Mouse (Mus musculus): ENCODE measurements around the gene Slc25a34. TPM values are rescaled to one million over a fixed set of nuclear protein-coding genes. Genes with fewer than 3 reads are reported as not detected.

The Slc25a34 gene
- polyA plus RNA-seq, 1 experiment: 2.9 TPM

DNA sequence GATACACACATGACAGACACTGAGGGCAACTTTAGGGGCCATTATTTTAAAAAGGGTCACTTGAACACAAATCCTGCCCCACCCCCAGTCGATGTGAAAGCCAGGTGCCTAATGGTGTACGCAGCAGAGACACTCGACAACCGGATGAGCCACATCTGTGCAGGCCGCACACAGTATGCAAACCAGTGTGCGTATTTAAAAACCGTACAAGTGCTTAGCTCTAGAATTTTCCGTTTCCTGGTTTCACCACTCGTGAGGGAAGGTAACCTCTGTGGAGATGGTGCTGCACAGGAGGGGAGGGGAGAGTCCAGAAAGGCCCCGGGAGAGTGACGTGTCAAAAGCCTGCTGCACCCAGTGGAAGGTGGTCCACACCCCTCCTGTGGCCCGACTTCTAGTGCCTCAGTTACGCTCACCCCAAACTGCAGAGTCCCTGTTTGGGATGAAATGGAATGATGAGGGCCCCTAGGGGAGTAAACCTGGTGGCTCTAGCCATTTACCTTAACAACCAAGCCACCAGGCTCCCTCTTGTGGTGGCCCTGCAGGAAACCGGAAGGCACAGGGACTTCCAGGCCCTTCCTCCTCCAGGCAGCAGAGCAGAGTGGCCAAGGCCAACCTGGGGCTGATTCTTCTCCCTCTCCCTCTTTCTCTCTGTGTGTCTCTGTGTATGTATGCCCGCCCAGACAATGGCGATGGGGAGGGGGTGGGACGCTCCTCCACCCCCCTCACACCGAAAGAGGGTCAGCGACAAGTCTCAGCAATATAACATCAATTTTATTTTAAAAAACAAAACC is 1.6 kb upstream of the Slc25a34 start:
- no peak overlapping the region for H3K27ac ChIP-seq (ENCODE audit: control insufficient read depth, insufficient read depth, low read depth, low read length)
- peaks cover 11% of the 10 kb centered on the region for H3K4me1 ChIP-seq (ENCODE audit: control insufficient read depth, insufficient read depth, low read length)
- no peak; the same call in 1 of the 2 replicates for TF ChIP-seq CTCF (IDR thresholded peaks at IDR 0.05; ENCODE audit: control insufficient read depth, insufficient read depth, insufficient replicate concordance, low read depth, low read length)
- H3K4me3 ChIP-seq (ENCODE audit: control insufficient read depth, low read depth, low read length): no peak overlapping the region
- H3K27me3 ChIP-seq (ENCODE audit: control insufficient read depth, insufficient read depth, low read length): no peaks in the 10 kb centered on the region
- no peaks in the 10 kb centered on the region; the same call in 1 of the 2 replicates for H3K36me3 ChIP-seq (ENCODE audit: control insufficient read depth, insufficient read depth, low read length)

DNA sequence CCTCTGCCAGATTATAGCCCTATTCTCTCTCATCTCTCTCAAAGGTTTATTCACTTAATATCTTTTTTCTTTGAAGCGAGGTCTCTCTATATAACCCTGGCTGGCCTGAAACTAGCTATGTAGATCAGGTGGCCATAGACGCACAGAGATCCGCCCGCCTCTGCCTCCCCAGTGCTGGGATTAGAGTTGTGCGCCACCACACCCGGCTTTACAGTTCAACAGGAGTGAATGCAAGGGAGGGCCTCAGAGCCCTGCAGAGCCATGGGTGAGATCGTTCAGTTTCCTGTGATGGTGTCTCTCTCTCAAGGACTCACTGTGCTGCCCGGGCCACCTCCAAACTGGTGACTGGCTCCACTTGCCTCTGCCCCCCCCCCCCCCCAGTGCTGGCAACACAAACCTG is 513 bp upstream of the Slc25a34 start:
- no peaks in the 10 kb centered on the region; the same call in 1 of the 2 replicates for H3K36me3 ChIP-seq (ENCODE audit: control insufficient read depth, insufficient read depth, low read length)
- H3K27ac ChIP-seq (ENCODE audit: control insufficient read depth, insufficient read depth, low read depth, low read length): 0 out of 2 replicates have a peak overlapping the region, but pooled peaks have one; percentile 3
- peaks cover 11% of the 10 kb centered on the region for H3K4me1 ChIP-seq (ENCODE audit: control insufficient read depth, insufficient read depth, low read length)
- TF ChIP-seq CTCF (IDR thresholded peaks at IDR 0.05; ENCODE audit: control insufficient read depth, insufficient read depth, insufficient replicate concordance, low read depth, low read length): no peak
- no peak for TF ChIP-seq POLR2A (IDR thresholded peaks at IDR 0.05; ENCODE audit: control insufficient read depth, low read depth, low read length)
- no peak overlapping the region for H3K4me3 ChIP-seq (ENCODE audit: control insufficient read depth, low read depth, low read length)
- H3K27me3 ChIP-seq (ENCODE audit: control insufficient read depth, insufficient read depth, low read length): no peaks in the 10 kb centered on the region

DNA sequence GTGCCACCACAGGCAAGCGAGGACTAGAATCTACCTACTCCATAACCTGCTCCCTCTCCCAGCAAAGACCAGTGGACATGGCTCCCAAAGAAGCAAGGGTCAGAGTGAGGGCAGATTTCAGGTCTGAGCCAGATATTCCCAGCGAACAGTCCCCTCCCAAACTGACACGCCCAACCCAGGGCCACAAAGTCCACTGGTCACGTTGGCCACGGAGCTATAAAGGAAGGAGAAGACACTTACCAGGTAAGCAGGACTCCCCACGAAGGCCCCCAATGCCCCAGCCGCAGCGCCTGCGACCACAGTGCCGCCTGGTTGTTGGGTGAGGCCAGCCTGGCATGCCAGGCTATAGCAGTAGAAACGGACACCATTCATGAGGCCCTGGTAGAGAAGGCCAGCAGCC is 584 bp downstream of the Slc25a34 start:
- Histone ChIP-seq H3K4me1 (ENCODE audit: control insufficient read depth, insufficient read depth, low read length) (peaks cover 8% of the 10 kb centered on the region), H3K27me3 (ENCODE audit: control insufficient read depth, insufficient read depth, low read length) (no peaks in the 10 kb centered on the region), H3K36me3 (ENCODE audit: control insufficient read depth, insufficient read depth, low read length) (no peaks in the 10 kb centered on the region), H3K4me3 (ENCODE audit: control insufficient read depth, low read depth, low read length) (peak overlapping the region; percentile 20), H3K27ac (ENCODE audit: control insufficient read depth, insufficient read depth, low read depth, low read length) (peak overlapping the region; percentile 63; the same call in 1 of the 2 replicates)
- TF ChIP-seq CTCF (IDR thresholded peaks at IDR 0.05; ENCODE audit: control insufficient read depth, insufficient read depth, insufficient replicate concordance, low read depth, low read length): no peak
- no peak for TF ChIP-seq POLR2A (IDR thresholded peaks at IDR 0.05; ENCODE audit: control insufficient read depth, low read depth, low read length)

DNA sequence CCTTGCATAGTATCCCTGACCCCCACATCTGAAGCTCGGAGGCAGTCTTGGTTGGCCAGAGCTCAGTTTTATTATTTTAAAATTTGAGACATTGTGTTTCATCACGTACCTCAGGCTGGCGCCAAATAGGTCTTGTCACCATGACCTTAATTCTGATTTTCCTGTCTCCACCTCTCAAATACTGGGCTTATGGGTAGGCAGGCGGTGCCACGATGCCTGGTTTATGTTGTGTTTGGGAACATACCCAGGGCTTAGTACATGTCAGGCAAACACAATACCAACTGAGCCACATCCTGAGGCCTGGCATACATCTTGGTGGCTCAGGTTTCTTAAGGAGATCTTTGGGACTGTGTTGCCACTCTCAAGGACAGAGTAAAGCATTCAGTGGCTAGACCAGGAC is 1.0 kb downstream of the Slc25a34 start:
- TF ChIP-seq CTCF (IDR thresholded peaks at IDR 0.05; ENCODE audit: control insufficient read depth, insufficient read depth, insufficient replicate concordance, low read depth, low read length) (no peak), POLR2A (IDR thresholded peaks at IDR 0.05; ENCODE audit: control insufficient read depth, low read depth, low read length) (no peak)
- H3K4me3 ChIP-seq (ENCODE audit: control insufficient read depth, low read depth, low read length): 0 out of 2 replicates have a peak overlapping the region, but pooled peaks have one; percentile 20
- H3K36me3 ChIP-seq (ENCODE audit: control insufficient read depth, insufficient read depth, low read length): no peaks in the 10 kb centered on the region
- no peak overlapping the region for H3K27ac ChIP-seq (ENCODE audit: control insufficient read depth, insufficient read depth, low read depth, low read length)
- H3K4me1 ChIP-seq (ENCODE audit: control insufficient read depth, insufficient read depth, low read length): peaks cover 10% of the 10 kb centered on the region
- H3K27me3 ChIP-seq (ENCODE audit: control insufficient read depth, insufficient read depth, low read length): no peaks in the 10 kb centered on the region

DNA sequence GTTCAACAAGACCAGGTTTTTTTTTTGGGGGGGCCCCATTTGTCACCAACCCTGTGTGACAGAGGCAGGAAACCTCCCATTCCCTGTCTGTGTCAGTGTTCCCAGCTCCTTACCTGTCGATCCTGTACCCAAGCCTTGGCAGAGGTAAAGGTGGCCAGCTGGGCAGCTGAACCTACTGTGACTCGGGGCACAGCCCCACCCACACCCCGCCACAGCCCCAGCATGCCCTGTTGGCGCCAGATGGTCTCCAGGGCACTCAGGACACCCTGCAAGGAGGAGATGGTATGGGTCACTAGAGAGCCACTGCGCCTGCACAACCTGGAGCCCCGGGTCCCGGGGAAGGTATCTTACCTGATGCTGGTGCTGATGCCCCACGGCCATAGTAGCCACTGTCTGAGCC is 1.5 kb downstream of the Slc25a34 start:
- Histone ChIP-seq H3K36me3 (ENCODE audit: control insufficient read depth, insufficient read depth, low read length) (no peaks in the 10 kb centered on the region), H3K27me3 (ENCODE audit: control insufficient read depth, insufficient read depth, low read length) (no peaks in the 10 kb centered on the region), H3K4me1 (ENCODE audit: control insufficient read depth, insufficient read depth, low read length) (peaks cover 14% of the 10 kb centered on the region), H3K27ac (ENCODE audit: control insufficient read depth, insufficient read depth, low read depth, low read length) (no peak overlapping the region), H3K4me3 (ENCODE audit: control insufficient read depth, low read depth, low read length) (no peak overlapping the region)
- no peak for TF ChIP-seq CTCF (IDR thresholded peaks at IDR 0.05; ENCODE audit: control insufficient read depth, insufficient read depth, insufficient replicate concordance, low read depth, low read length)
- no peak for TF ChIP-seq POLR2A (IDR thresholded peaks at IDR 0.05; ENCODE audit: control insufficient read depth, low read depth, low read length)

DNA sequence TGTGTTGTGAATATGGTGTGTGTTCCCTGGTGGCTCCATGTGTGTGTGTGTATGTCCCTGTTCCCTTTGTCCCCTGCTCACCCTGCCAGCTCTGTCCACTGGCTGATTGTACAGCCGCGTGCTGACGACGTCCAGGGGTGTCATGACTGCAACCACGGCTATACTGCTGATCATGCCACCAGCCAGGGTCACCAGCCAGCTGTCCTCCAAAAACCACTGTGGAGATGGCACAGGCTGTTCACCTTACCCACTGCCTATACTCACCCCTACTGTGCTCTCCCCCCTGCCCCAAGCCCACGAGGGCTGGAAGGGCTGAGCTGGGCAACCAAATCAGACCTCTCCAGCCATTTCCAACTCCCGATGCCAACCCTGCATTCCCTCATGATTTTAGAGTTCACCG is 2.3 kb downstream of the Slc25a34 start:
- Histone ChIP-seq H3K27ac (ENCODE audit: control insufficient read depth, insufficient read depth, low read depth, low read length) (no peak overlapping the region), H3K4me1 (ENCODE audit: control insufficient read depth, insufficient read depth, low read length) (peaks cover 14% of the 10 kb centered on the region), H3K36me3 (ENCODE audit: control insufficient read depth, insufficient read depth, low read length) (no peaks in the 10 kb centered on the region), H3K4me3 (ENCODE audit: control insufficient read depth, low read depth, low read length) (no peak overlapping the region), H3K27me3 (ENCODE audit: control insufficient read depth, insufficient read depth, low read length) (no peaks in the 10 kb centered on the region)
- TF ChIP-seq POLR2A (IDR thresholded peaks at IDR 0.05; ENCODE audit: control insufficient read depth, low read depth, low read length): no peak
- no peak for TF ChIP-seq CTCF (IDR thresholded peaks at IDR 0.05; ENCODE audit: control insufficient read depth, insufficient read depth, insufficient replicate concordance, low read depth, low read length)

DNA sequence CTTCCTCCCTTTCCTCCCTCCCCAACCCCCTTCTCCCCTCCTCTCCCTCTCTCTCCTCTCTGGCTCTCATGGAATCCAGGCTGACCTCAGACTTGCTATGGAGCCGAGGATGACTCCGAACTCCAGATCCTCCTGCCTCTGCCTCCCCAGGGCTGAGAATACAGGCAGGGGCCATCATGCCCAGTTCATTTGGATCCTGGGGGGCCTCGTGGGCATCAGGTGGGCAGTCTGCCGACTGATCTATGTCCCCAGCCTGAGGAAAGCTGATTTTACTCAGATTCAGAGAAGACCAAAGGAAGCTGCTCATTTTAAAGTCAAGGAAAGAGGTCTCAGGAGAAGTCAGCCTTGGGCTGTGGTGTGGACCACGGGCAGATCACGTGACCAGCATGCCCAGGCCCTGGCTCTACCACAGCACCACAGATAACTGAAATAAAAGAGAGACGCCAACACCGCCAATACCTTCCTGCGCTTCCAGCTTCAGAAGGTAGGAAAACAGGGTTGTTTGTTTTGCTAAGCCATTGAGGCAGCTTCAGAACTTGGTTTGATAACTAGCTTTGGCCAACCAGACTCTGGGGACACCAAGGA is 4.2 kb downstream of the Slc25a34 start:
- no peaks in the 10 kb centered on the region for H3K27me3 ChIP-seq (ENCODE audit: control insufficient read depth, insufficient read depth, low read length)
- TF ChIP-seq POLR2A (IDR thresholded peaks at IDR 0.05; ENCODE audit: control insufficient read depth, low read depth, low read length) (no peak), CTCF (IDR thresholded peaks at IDR 0.05; ENCODE audit: control insufficient read depth, insufficient read depth, insufficient replicate concordance, low read depth, low read length) (no peak)
- no peak overlapping the region for H3K4me3 ChIP-seq (ENCODE audit: control insufficient read depth, low read depth, low read length)
- peaks cover 14% of the 10 kb centered on the region for H3K4me1 ChIP-seq (ENCODE audit: control insufficient read depth, insufficient read depth, low read length)
- no peak overlapping the region for H3K27ac ChIP-seq (ENCODE audit: control insufficient read depth, insufficient read depth, low read depth, low read length)
- no peaks in the 10 kb centered on the region for H3K36me3 ChIP-seq (ENCODE audit: control insufficient read depth, insufficient read depth, low read length)
